Mouse (Mus musculus): Measurements from ENCODE around the gene Rras. TPM values are rescaled to one million over a fixed set of nuclear protein-coding genes. Genes with fewer than 3 reads are reported as not detected.

Gene Rras
- total and polyA plus RNA-seq, 3 experiments, result 5.0 to 24.1 TPM; not detected in 1

DNA sequence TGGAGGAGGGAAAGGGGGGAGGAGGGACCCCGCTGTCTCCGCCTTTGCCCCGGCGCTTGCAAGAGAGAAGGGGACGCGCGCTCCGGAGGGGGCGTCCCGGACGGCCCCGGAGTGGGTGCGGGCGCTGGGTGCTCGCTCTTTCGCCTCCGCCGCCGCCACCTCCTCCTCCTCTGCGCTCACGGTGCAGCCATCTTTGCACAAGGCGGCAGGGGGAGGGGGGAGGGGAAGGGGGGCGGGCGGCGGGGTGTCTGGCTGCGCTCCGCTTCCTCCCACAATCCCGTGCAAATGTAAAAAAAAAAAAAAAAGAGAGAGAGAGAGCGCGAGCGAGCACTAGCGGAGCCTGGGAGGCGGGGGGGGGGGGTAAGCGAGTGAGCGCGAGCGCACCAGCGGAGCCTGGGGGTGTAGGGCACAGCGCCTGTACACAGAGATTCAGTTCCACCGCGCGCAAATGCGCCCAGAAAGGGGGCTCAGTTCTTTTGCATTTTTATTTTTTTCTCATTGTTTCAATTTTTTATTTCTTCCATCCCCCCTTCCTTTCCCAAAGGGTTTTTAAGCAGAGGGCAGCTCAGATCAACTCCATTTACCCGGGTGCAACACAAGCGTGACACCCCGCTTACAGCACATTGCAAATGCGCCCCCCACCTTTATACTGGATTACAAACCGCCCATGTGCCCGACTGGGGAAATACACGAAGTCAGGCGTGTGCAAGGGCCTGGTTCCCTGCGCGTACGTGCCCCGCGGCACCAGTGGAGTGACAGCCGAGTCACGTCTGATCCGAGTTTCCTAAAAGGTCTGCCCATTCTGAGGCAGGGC, 35.6 kb downstream of the Rras start:
- Histone ChIP-seq H3K4me1 (ENCODE audit: control insufficient read depth in 1 of 2, insufficient read depth in 2 of 2, low read length in 2 of 2) (peaks cover 3 to 15% of the 10 kb centered on the region in 2 experiments; a peak in 3 of 4 replicates), H3K9me3 (replicated peaks; ENCODE audit: insufficient read depth, low read length) (no peaks in the 10 kb centered on the region), H3K27ac (ENCODE audit: control insufficient read depth, low read depth, low read length) (peak overlapping the region; percentile 95), H3K36me3 (ENCODE audit: control insufficient read depth in 1 of 2, insufficient read depth in 2 of 2, low read length in 2 of 2) (peaks cover 0 to 5% of the 10 kb centered on the region in 2 experiments; a peak in 2 of 4 replicates), H3K4me3 (ENCODE audit: control insufficient read depth in 1 of 2, insufficient read depth in 1 of 2, low read depth in 2 of 2, low read length in 2 of 2) (peak overlapping the region; percentile 73 to 93), H3K79me2 (ENCODE audit: control insufficient read depth, insufficient read depth, low read length, poor library complexity) (peaks cover 25% of the 10 kb centered on the region), H3K9ac (ENCODE audit: control insufficient read depth, low read depth, low read length, poor library complexity, severe bottlenecking) (peak overlapping the region; percentile 81), H3K27me3 (ENCODE audit: control insufficient read depth in 1 of 2, insufficient read depth in 2 of 2, low read length in 2 of 2) (no peaks in the 10 kb centered on the region)
- peak; percentile 90 for DNase-seq (ENCODE audit: low read depth, low spot score)
- TF ChIP-seq UBTF (IDR thresholded peaks at IDR 0.05; ENCODE audit: borderline replicate concordance, insufficient read depth, low read depth, low read length) (no peak), TAL1 (IDR thresholded peaks at IDR 0.05; ENCODE audit: low read length) (no peak), MEF2A (IDR thresholded peaks at IDR 0.05; ENCODE audit: extremely low read depth, insufficient replicate concordance, low read depth, low read length, poor library complexity, severe bottlenecking) (no peak), POLR2A (IDR thresholded peaks at IDR 0.05; ENCODE audit: control insufficient read depth in 1 of 2, insufficient read depth in 1 of 2, low read depth in 1 of 2, low read length in 2 of 2, poor library complexity in 1 of 2) (peak; percentile 19 to 63; a peak in 3 of 4 replicates), RAD21 (IDR thresholded peaks at IDR 0.05; ENCODE audit: low read depth, low read length) (no peak), CHD2 (IDR thresholded peaks at IDR 0.05; ENCODE audit: low read length) (no peak), MYB (IDR thresholded peaks at IDR 0.05; ENCODE audit: low read depth, low read length) (no peak), HCFC1 (IDR thresholded peaks at IDR 0.05; ENCODE audit: low read depth, low read length) (peak; percentile 72), MYC (IDR thresholded peaks at IDR 0.05; ENCODE audit: low read depth, low read length) (no peak), SMC3 (IDR thresholded peaks at IDR 0.05; ENCODE audit: low read depth, low read length) (no peak), EP300 (IDR thresholded peaks at IDR 0.05; ENCODE audit: low read depth in 1 of 2, low read length in 2 of 2) (no peak), MAZ (IDR thresholded peaks at IDR 0.05; ENCODE audit: low read depth, low read length) (peak; percentile 96), TBP (IDR thresholded peaks at IDR 0.05; ENCODE audit: low read depth, low read length) (peak; percentile 39; the same call in 1 of the 2 replicates), MXI1 (IDR thresholded peaks at IDR 0.05; ENCODE audit: low read depth, low read length) (no peak), NRF1 (IDR thresholded peaks at IDR 0.05; ENCODE audit: insufficient read depth, low read depth, low read length, poor library complexity, severe bottlenecking) (no peak), SIN3A (IDR thresholded peaks at IDR 0.05; ENCODE audit: low read length) (no peak), GABPA (IDR thresholded peaks at IDR 0.05; ENCODE audit: low read depth, low read length) (no peak), TCF12 (IDR thresholded peaks at IDR 0.05; ENCODE audit: low read depth, low read length) (peak; percentile 39; the same call in 1 of the 2 replicates), RCOR1 (IDR thresholded peaks at IDR 0.05; ENCODE audit: low read depth, low read length) (no peak), ZMIZ1 (IDR thresholded peaks at IDR 0.05; ENCODE audit: low read depth, low read length) (no peak), ZKSCAN1 (IDR thresholded peaks at IDR 0.05; ENCODE audit: low read depth, low read length) (0 out of 2 replicates have a peak, but pooled peaks have one; percentile 47), USF1 (IDR thresholded peaks at IDR 0.05; ENCODE audit: low read depth, low read length) (no peak), ELF1 (IDR thresholded peaks at IDR 0.05; ENCODE audit: low read depth, low read length) (no peak), MAFK (IDR thresholded peaks at IDR 0.05; ENCODE audit: borderline replicate concordance, low read depth, low read length) (no peak), GATA1 (IDR thresholded peaks at IDR 0.05; ENCODE audit: low read depth, low read length) (no peak), CHD1 (IDR thresholded peaks at IDR 0.05; ENCODE audit: low read depth, low read length) (no peak; the same call in none of the 2 replicates), POLR2AphosphoS5 (IDR thresholded peaks at IDR 0.05; ENCODE audit: borderline replicate concordance, low read depth, low read length) (no peak; the same call in 1 of the 2 replicates), NELFE (IDR thresholded peaks at IDR 0.05; ENCODE audit: low read depth, low read length) (peak; percentile 54), POLR2AphosphoS2 (IDR thresholded peaks at IDR 0.05; ENCODE audit: low read length) (0 out of 2 replicates have a peak, but pooled peaks have one; percentile 29), E2F4 (IDR thresholded peaks at IDR 0.05; ENCODE audit: borderline replicate concordance, low read depth, low read length) (no peak), ZC3H11A (IDR thresholded peaks at IDR 0.05; ENCODE audit: low read depth, low read length) (no peak), ETS1 (IDR thresholded peaks at IDR 0.05; ENCODE audit: low read depth, low read length) (0 out of 2 replicates have a peak, but pooled peaks have one; percentile 11), KAT2A (conservative IDR thresholded peaks at IDR 0.05; ENCODE audit: low read depth, low read length) (no peak; the same call in 1 of the 2 replicates), JUND (IDR thresholded peaks at IDR 0.05; ENCODE audit: low read depth, low read length) (no peak), ZNF384 (IDR thresholded peaks at IDR 0.05; ENCODE audit: low read depth, low read length) (peak; percentile 94)

Data from MEL (cell line).